Mouse (Mus musculus) liver, adult 2 months (tissue): ENCODE measurements around the gene Hpse2. TPM values are rescaled to one million over a fixed set of nuclear protein-coding genes. Genes with fewer than 3 reads are reported as not detected.

Source experiments
- DNase-seq: peaks from one replicate; pipeline ENCODE4 v3.0.0-alpha.2; 2011; ENCODE audit warnings: low read depth, low spot score; ENCODE audit errors: extremely low read depth
- H3K27ac ChIP-seq: fragments of 200-500 bp; replicated peaks from 2 replicates; pipeline ENCODE4 v1.5.1; 2012; ENCODE audit warnings: low read depth, mild to moderate bottlenecking, control low read depth, inconsistent platforms, low read length; ENCODE audit not compliant: insufficient read depth
- H3K27me3 ChIP-seq: fragments of 200-500 bp; 2 replicates; pipeline ENCODE4 v1.6.1; 2012; ENCODE audit warnings: mild to moderate bottlenecking, moderate library complexity, low read length, inconsistent platforms; ENCODE audit not compliant: control insufficient read depth, insufficient read depth
- H3K36me3 ChIP-seq: fragments of 200-500 bp; 2 replicates; pipeline ENCODE4 v1.6.1; 2012; ENCODE audit warnings: low read length, inconsistent platforms; ENCODE audit not compliant: control insufficient read depth, insufficient read depth
- H3K4me1 ChIP-seq: fragments of 200-500 bp; 2 replicates; pipeline ENCODE4 v1.6.1; 2011; ENCODE audit warnings: low read length; ENCODE audit not compliant: control insufficient read depth, insufficient read depth
- H3K4me3 ChIP-seq: fragments of 200-500 bp; 2 replicates; pipeline ENCODE4 v1.5.1; 2011; ENCODE audit warnings: low read depth, mild to moderate bottlenecking, control low read depth, low read length, moderate library complexity; ENCODE audit not compliant: insufficient read depth
- H3K79me2 ChIP-seq: fragments of 200-500 bp; 2 replicates; pipeline ENCODE4 v1.6.1; 2012; ENCODE audit warnings: inconsistent platforms, mild to moderate bottlenecking, low read length, moderate library complexity; ENCODE audit not compliant: control insufficient read depth, insufficient read depth
- H3K9ac ChIP-seq: fragments of 200-500 bp; 2 replicates; pipeline ENCODE4 v1.6.1; 2012; ENCODE audit warnings: low read depth, mild to moderate bottlenecking, control low read depth, inconsistent platforms, low read length
- CTCF ChIP-seq: fragments of 200-500 bp; IDR thresholded peaks from 2 replicates; pipeline ENCODE4 v1.5.1; 2011; ENCODE audit warnings: low read depth, low read length, control low read depth
- POLR2A ChIP-seq: fragments of 200-500 bp; IDR thresholded peaks from 2 replicates; pipeline ENCODE4 v1.6.1; 2011; ENCODE audit warnings: low read length, control low read depth; ENCODE audit not compliant: insufficient read depth; ENCODE audit errors: extremely low read depth
- WGBS: fragments of 180-500 bp; shearing (Covaris S2); methylation state at CpG from one replicate; pipeline ENCODE4 v1.1.7; 2018; 5-methylcytosine and 5-hydroxymethylcytosine counted together
- polyA plus RNA-seq: library from polyadenylated mRNA; depleted of rRNA; stranded (reverse); fragments of >200 nt; gene quantifications from 2 replicates; pipeline ENCODE4 v1.2.3, GENCODE M21; 2012
- total RNA-seq: library from RNA; depleted of rRNA; stranded (reverse); fragments of >200 nt; gene quantifications from 2 replicates; pipeline ENCODE4 v1.2.3, GENCODE M21; 2014

Gene Hpse2
- total and polyA plus RNA-seq, 2 experiments = not detected

DNA sequence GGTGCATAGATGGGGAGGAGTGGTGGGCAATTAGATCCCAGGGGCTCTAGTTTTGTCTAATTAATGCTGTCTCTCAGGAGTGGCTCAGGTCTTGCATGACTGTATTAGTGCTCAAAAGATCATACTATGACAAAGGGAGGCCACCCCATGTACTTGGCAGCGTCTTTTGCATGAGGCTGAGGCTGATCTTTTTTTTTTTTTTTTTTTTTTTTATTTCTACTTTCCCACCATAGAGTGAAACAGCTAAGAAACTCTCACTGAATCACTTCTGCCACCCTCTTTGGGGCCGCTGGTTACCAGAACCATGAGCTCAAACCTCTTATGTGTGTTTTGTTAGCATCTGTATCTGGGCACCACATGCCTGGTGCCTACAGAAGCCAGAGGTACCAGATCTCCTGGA is 549.0 kb downstream of the Hpse2 start:
- Histone ChIP-seq H3K4me1 (no peaks in the 10 kb centered on the region), H3K4me3 (no peak overlapping the region), H3K36me3 (no peaks in the 10 kb centered on the region), H3K27me3 (no peaks in the 10 kb centered on the region), H3K27ac (no peak overlapping the region), H3K79me2 (no peaks in the 10 kb centered on the region), H3K9ac (no peak overlapping the region)
- TF ChIP-seq POLR2A (no peak), CTCF (no peak)
- WGBS = 79% methylated on average over 2 of the region's 2 CpGs
- no peak for DNase-seq

DNA sequence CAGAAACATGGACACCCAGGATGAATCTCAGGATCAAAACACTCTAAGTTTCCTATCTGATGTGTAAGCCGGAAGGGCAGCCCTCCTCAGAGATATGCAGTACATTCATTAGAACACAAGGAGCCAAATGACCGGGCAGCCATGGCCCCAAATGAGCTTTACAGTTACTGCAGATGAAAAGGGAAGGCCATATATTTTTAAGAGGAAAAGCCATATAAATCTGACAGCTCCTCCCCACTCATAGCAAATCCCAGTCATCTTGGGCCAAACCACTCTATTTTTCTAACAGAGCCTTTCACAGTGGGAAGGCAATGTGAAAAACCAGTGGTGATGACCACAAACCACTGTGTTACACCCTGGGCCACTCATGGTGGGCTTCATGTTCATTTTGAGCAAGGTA is 549.9 kb downstream of the Hpse2 start:
- H3K27ac ChIP-seq = no peak overlapping the region
- H3K79me2 ChIP-seq = no peaks in the 10 kb centered on the region
- H3K4me3 ChIP-seq = no peak overlapping the region
- no peaks in the 10 kb centered on the region for H3K4me1 ChIP-seq
- TF ChIP-seq POLR2A (no peak), CTCF (no peak)
- DNase-seq = no peak
- WGBS = 97% methylated on average over 2 of the region's 2 CpGs
- H3K9ac ChIP-seq = no peak overlapping the region
- H3K36me3 ChIP-seq = no peaks in the 10 kb centered on the region
- no peaks in the 10 kb centered on the region for H3K27me3 ChIP-seq

DNA sequence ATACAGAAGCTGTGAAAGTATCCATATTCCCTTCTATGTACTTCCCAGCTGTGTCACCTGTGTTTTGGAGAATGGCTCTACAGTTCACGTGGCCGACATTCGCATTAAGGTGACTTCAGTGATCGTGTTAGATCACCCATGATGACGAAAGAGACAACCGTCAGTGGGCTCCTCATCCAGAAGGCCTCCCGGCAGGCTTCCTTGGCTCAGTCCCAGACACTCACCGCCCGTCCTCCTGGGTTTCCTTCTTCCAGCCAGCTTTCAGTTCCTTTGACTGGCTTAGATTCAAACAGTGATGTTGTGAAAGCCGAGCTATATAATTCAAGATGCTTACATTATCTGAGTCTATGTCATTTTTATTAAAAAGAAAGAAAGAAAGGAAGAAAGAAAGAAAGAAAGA is 550.6 kb downstream of the Hpse2 start:
- H3K27ac ChIP-seq = no peak overlapping the region
- DNase-seq = no peak
- no peak overlapping the region for H3K4me3 ChIP-seq
- H3K79me2 ChIP-seq = no peaks in the 10 kb centered on the region
- no peak overlapping the region for H3K9ac ChIP-seq
- 80% methylated on average over 10 of the region's 10 CpGs for WGBS
- TF ChIP-seq CTCF = no peak
- no peak for TF ChIP-seq POLR2A
- no peaks in the 10 kb centered on the region for H3K4me1 ChIP-seq
- H3K27me3 ChIP-seq = no peaks in the 10 kb centered on the region
- H3K36me3 ChIP-seq = no peaks in the 10 kb centered on the region

DNA sequence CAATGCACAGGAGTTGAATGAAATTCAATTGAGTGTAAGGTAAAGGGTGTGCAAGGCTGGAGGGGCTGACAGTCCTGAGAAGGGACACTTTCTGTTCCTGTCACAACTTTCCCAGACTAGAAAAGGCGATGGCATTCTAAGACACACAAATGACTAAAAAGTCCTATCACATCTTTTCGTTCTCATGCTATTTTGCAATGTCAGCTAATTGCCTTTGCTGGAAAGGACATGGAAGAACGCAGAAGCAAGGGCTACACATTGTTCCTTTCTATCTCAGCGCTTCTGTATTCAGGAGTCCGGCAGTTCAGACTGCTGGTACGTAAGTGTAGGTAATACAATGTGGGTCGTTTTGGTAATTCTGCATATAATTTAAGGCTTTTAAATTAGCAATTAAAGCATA is 555.0 kb downstream of the Hpse2 start:
- Histone ChIP-seq H3K4me3 (no peak overlapping the region), H3K36me3 (no peaks in the 10 kb centered on the region), H3K4me1 (no peaks in the 10 kb centered on the region), H3K27me3 (no peaks in the 10 kb centered on the region), H3K79me2 (no peaks in the 10 kb centered on the region), H3K9ac (no peak overlapping the region), H3K27ac (no peak overlapping the region)
- WGBS = 83% methylated on average over 7 of the region's 7 CpGs
- no peak for DNase-seq
- TF ChIP-seq CTCF = no peak
- no peak for TF ChIP-seq POLR2A

DNA sequence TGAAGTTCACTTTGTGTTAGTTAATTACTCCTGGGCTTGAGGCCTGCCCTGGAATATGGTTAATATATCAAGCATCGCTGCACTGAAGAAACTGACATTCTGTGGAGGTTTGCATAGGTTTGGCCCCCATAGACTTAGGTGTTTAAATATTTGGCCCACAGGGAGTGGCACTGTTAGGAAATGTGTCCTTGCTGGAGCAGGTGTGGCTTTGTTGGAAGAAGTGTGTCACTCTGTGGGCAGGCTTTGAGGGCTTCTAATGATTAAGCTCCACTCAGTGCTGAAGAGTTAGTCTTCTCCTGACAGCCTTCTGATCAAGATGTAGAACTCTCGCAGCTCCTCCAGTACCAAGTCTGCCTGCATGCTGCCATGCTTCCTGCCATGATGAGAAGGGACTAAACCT is 555.9 kb downstream of the Hpse2 start:
- TF ChIP-seq POLR2A (no peak), CTCF (no peak)

DNA sequence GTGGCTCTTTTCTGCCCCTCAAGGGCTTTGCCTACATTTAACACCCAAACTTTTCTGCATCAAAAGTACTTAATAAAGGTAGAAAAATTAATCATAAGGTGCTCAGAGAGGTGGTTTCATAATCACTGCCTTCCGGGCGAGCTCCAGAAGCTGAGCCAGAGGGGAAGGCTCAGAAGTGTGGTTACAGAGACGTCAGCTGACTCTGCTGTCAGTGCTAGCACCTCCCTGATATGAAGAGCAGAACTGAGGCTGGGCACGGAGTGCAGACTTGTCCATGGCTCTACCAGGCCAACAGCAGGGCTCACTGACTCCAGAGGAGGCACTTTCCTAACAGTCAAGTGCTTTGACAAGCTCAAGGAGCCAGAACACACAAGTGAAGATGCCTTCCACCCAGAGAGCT is 559.0 kb downstream of the Hpse2 start:
- 64% methylated on average over 4 of the region's 4 CpGs for WGBS
- H3K9ac ChIP-seq = no peak overlapping the region
- H3K79me2 ChIP-seq = no peaks in the 10 kb centered on the region
- no peaks in the 10 kb centered on the region for H3K4me1 ChIP-seq
- no peaks in the 10 kb centered on the region for H3K36me3 ChIP-seq
- no peak for TF ChIP-seq CTCF
- TF ChIP-seq POLR2A = no peak
- no peak overlapping the region for H3K27ac ChIP-seq
- H3K4me3 ChIP-seq = no peak overlapping the region
- no peak for DNase-seq
- no peaks in the 10 kb centered on the region for H3K27me3 ChIP-seq

More for the DNA sequence above, 555.9 kb downstream of the Hpse2 start:
- Histone ChIP-seq H3K4me3 (no peak overlapping the region), H3K4me1 (no peaks in the 10 kb centered on the region), H3K27me3 (no peaks in the 10 kb centered on the region), H3K36me3 (no peaks in the 10 kb centered on the region), H3K79me2 (no peaks in the 10 kb centered on the region), H3K9ac (no peak overlapping the region), H3K27ac (no peak overlapping the region)
- WGBS = 88% methylated on average over 2 of the region's 2 CpGs
- no peak for DNase-seq
